Mouse (Mus musculus) C2C12 (cell line): ENCODE data around the gene Miga2. TPM values are rescaled to one million over a fixed set of nuclear protein-coding genes. Genes with fewer than 3 reads are reported as not detected.

Experiments used
- H3K27me3 ChIP-seq: one replicate; pipeline ENCODE4 v1.6.1; 2011; ENCODE audit not compliant: control insufficient read depth, insufficient read depth, insufficient read length
- H3K36me3 ChIP-seq: one replicate; pipeline ENCODE4 v1.6.1; 2011; ENCODE audit not compliant: control insufficient read depth, insufficient read depth
- H3K4me3 ChIP-seq: one replicate; pipeline ENCODE4 v1.5.1; 2011; ENCODE audit warnings: mild to moderate bottlenecking, control low read depth; ENCODE audit not compliant: poor library complexity, insufficient read depth, severe bottlenecking
- H3K79me2 ChIP-seq: one replicate; pipeline ENCODE4 v1.6.1; 2011; ENCODE audit not compliant: control insufficient read depth, insufficient read depth
- H3K79me3 ChIP-seq: one replicate; pipeline ENCODE4 v1.6.1; 2011; ENCODE audit warnings: low read depth, control low read depth
- H3ac ChIP-seq: one replicate; pipeline ENCODE3; 2011; ENCODE audit warnings: low read depth; ENCODE audit not compliant: control insufficient read depth, insufficient read length
- CEBPB ChIP-seq: IDR thresholded peaks from one replicate; pipeline ENCODE4 v1.6.1; 2011; ENCODE audit warnings: low read depth, mild to moderate bottlenecking, control low read depth, moderate library complexity
- CTCF ChIP-seq: IDR thresholded peaks from one replicate; pipeline ENCODE4 v1.5.1; 2011; ENCODE audit not compliant: control insufficient read depth, insufficient read depth, insufficient read length
- FOSL1 ChIP-seq: IDR thresholded peaks from one replicate; pipeline ENCODE4 v1.8.0; 2011; ENCODE audit warnings: mild to moderate bottlenecking, low read length; ENCODE audit not compliant: poor library complexity, insufficient read depth, severe bottlenecking
- MAX ChIP-seq: IDR thresholded peaks from one replicate; pipeline ENCODE4 v1.6.1; 2011; ENCODE audit warnings: mild to moderate bottlenecking, control low read depth
- MYOD1 ChIP-seq: IDR thresholded peaks from one replicate; pipeline ENCODE4 v1.6.1; 2011; ENCODE audit warnings: low read depth; ENCODE audit not compliant: control insufficient read depth, insufficient read length
- MYOG ChIP-seq: IDR thresholded peaks from one replicate; pipeline ENCODE4 v1.6.1; 2011; ENCODE audit not compliant: control insufficient read depth, insufficient read length; ENCODE audit errors: extremely low read depth
- USF1 ChIP-seq: IDR thresholded peaks from one replicate; pipeline ENCODE4 v1.6.1; 2011; ENCODE audit warnings: low read depth, mild to moderate bottlenecking, control low read depth, moderate library complexity
- polyA plus RNA-seq: library from polyadenylated mRNA; unstranded; fragments of >200 nt; fragmentation: generic; extraction: Trizol; gene quantifications from one replicate; pipeline ENCODE4 v1.2.1, GENCODE M21; 2012; ENCODE audit warnings: missing spikeins

Miga2 gene
- polyA plus RNA-seq, 1 experiment, result 29.4 TPM

DNA sequence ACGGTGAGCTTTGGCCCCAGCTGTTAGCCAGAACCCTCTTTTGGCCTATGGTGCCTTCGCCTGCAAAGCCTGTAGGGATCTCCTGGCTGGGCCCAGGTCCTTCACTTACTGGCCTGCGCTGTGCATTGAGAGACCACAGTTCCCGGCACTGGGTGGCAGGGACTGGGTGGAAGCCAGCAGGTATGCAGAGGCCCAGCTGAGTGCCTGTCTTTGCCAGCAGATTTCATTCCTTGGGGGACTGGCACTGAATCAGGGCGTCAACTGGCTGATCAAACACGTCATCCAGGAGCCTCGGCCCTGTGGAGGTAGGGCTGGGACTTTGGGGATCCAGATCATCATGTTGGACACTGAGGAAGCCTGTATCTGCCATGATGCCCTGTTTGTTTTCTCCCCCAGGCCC, 31.7 kb downstream of the Miga2 start:
- no peak for TF ChIP-seq USF1
- TF ChIP-seq CTCF, result no peak
- TF ChIP-seq FOSL1, result no peak
- TF ChIP-seq CEBPB, result no peak
- TF ChIP-seq MAX, result no peak
- no peak for TF ChIP-seq MYOD1
- Histone ChIP-seq H3K79me2 (peaks cover 25% of the 10 kb centered on the region), H3ac (no peak overlapping the region), H3K36me3 (peaks cover 26% of the 10 kb centered on the region), H3K4me3 (no peak overlapping the region), H3K27me3 (no peaks in the 10 kb centered on the region), H3K79me3 (peaks cover 5% of the 10 kb centered on the region)

DNA sequence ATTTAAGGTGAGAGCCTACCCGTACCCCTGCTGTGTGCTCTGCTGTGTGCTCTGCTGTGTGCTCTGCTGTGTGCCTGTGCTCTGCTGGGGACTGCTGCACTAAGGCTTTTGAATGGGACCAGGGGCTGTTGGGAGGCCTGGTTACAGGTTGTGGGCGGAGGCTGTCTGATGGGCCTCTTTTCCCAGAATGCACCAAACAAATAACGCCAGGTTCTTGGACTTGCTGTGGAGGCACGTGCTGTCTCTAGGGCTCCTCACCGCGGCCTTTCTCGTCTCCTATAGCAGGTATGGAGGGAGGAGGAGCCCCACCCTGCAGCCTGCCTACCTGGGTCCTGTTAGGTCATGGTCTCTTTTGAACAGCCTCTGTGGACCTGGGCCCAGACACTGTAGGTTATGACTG, 32.2 kb downstream of the Miga2 start:
- no peak for TF ChIP-seq CEBPB
- TF ChIP-seq MYOG, result no peak
- TF ChIP-seq MAX, result no peak
- TF ChIP-seq CTCF, result no peak
- TF ChIP-seq MYOD1, result no peak
- TF ChIP-seq FOSL1, result no peak
- no peak for TF ChIP-seq USF1
- Histone ChIP-seq H3K36me3 (peaks cover 26% of the 10 kb centered on the region), H3K79me3 (peaks cover 5% of the 10 kb centered on the region), H3K79me2 (peaks cover 25% of the 10 kb centered on the region), H3ac (no peak overlapping the region), H3K27me3 (no peaks in the 10 kb centered on the region), H3K4me3 (no peak overlapping the region)

DNA sequence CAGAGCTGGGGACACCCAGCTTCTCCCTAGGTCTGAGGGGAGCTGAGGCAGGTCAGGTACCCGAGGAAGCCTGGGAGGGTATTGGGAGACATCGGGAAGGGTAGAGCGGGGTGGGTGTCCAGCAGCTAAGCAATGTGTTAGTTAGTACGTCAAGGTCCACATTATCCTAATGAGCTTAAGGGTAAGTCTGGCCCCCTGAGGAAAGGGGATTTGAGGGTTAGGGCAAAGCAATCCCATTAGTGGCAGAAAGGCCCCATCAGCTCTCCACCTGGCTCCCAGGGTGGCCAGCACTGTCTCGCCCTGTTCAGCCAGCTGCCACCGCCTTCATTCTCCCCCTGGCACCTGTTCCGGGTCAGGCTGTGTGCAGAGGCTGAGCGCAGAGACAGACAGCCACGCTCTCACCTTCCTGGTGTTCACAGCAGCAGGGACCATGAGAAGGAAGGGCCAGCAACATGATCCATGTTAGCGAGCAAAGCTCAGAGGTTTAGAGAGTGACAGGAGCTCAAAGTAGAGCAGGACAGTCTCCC, 34.0 kb downstream of the Miga2 start:
- Histone ChIP-seq H3K79me2 (peaks cover 23% of the 10 kb centered on the region), H3K27me3 (no peaks in the 10 kb centered on the region), H3ac (no peak overlapping the region), H3K36me3 (peaks cover 31% of the 10 kb centered on the region), H3K4me3 (no peak overlapping the region), H3K79me3 (peaks cover 3% of the 10 kb centered on the region)
- TF ChIP-seq MYOD1 (no peak), MYOG (no peak), CEBPB (no peak), USF1 (no peak), FOSL1 (no peak), MAX (no peak), CTCF (no peak)

DNA sequence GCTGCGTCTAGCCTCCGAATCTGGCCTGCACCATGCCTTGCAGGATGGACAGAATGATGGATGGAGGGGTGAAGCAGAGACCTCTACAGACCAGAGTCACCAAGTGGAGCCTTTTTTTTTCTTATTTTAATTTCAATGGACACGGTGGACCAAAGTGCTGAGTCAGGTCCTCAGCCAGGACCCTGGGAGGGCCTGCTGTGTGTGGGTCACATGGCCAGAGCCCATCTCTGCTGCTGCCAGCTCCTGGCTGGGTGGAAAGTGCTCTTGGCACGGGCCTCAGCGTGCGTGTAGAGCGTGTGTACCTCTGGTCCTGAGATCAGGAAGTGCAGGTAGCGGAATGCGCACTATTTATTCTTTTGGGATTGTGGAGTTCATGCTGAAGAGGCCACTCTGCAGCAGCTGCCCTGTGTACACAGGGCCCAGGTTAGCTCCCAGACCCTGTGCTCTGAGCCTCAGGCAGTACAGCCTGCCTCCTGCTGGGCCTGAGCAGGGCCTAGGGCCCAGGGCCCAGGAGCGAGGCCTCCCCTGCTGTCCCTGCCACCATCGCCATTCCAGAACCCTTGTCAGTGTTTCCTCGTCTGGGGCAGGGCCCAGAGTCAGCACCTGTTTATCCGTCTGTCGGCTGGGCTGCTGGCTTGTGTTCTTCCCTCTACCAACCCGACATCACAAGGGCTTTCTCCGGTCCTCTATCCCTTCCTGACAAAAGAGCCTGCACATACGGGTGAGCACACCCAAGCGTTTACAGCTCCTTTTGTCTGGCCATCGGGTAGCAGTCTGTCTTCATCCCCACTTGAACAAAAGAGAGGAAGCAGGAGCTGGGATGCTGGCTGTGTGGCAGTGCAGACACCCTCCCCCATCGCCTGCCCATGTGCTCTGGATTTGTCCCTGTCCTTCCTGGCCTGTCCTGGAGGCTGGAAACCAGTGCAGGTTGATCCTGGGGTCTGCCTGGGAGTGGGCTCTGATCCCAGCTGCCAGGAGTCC, 35.4 kb downstream of the Miga2 start:
- Histone ChIP-seq H3K79me3 (no peaks in the 10 kb centered on the region), H3K27me3 (no peaks in the 10 kb centered on the region), H3ac (no peak overlapping the region), H3K79me2 (peaks cover 9% of the 10 kb centered on the region), H3K4me3 (no peak overlapping the region), H3K36me3 (peaks cover 31% of the 10 kb centered on the region)
- TF ChIP-seq USF1 (no peak), CTCF (no peak), CEBPB (no peak), MAX (no peak), MYOD1 (no peak), FOSL1 (no peak)

DNA sequence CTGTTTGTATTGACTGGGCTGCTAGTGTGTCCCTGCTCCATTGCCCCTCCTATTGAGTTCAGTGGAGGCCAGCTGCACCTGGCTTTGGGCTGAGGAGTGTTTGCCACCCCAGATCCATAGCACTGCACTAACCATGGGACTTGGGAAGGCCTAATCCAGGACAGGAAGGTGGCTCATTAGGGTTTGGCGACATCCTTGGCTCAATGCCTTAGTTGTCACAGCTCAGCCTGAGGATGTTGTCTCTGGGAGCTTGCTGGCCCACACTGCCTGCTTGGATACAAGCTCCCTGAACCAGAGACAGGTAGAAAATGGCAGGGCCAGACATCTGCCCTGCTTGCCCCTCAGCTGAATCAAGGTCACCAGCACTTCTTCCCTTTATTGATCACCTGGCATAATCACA, 37.5 kb downstream of the Miga2 start:
- Histone ChIP-seq H3K79me2 (no peaks in the 10 kb centered on the region), H3K36me3 (peaks cover 30% of the 10 kb centered on the region), H3ac (no peak overlapping the region), H3K79me3 (no peaks in the 10 kb centered on the region), H3K4me3 (no peak overlapping the region), H3K27me3 (no peaks in the 10 kb centered on the region)
- TF ChIP-seq FOSL1, result no peak
- TF ChIP-seq USF1, result no peak
- TF ChIP-seq MAX, result no peak
- no peak for TF ChIP-seq CTCF
- no peak for TF ChIP-seq MYOD1
- no peak for TF ChIP-seq MYOG
- no peak for TF ChIP-seq CEBPB
